Mouse (Mus musculus): ENCODE measurements around the gene Tenm3. TPM values are rescaled to one million over a fixed set of nuclear protein-coding genes. Genes with fewer than 3 reads are reported as not detected.

Tenm3 gene
- total RNA-seq, 2 experiments from 2014 or later, result not detected

- ATAC-seq (replicated peaks; ENCODE audit: poor library complexity), result no peak
Observed at GRCm38 (mm10) chr8:48810615-48811014, 33.1 kb downstream of the Tenm3 start.

- ATAC-seq (replicated peaks; ENCODE audit: poor library complexity), result no peak
Observed at GRCm38 (mm10) chr8:48809104-48809503, 34.6 kb downstream of the Tenm3 start.

GRCm38 (mm10) chr8:48803070-48803469, 40.7 kb downstream of the Tenm3 start:
- no peak for ATAC-seq (replicated peaks; ENCODE audit: poor library complexity)

- no peak for ATAC-seq (replicated peaks; ENCODE audit: poor library complexity)
Observed at GRCm38 (mm10) chr8:48802231-48802630, 41.5 kb downstream of the Tenm3 start.

GRCm38 (mm10) chr8:48797955-48798359, 45.8 kb downstream of the Tenm3 start:
- no peak for ATAC-seq (replicated peaks; ENCODE audit: poor library complexity)

- no peak for ATAC-seq (replicated peaks; ENCODE audit: poor library complexity)
Observed at GRCm38 (mm10) chr8:48794285-48794684, 49.5 kb downstream of the Tenm3 start.

- ATAC-seq (replicated peaks; ENCODE audit: poor library complexity), result no peak
Observed at GRCm38 (mm10) chr8:48793729-48794128, 50.0 kb downstream of the Tenm3 start.

GRCm38 (mm10) chr8:48792587-48793326, 51.0 kb downstream of the Tenm3 start:
- ATAC-seq (replicated peaks; ENCODE audit: poor library complexity), result no peak

GRCm38 (mm10) chr8:48783308-48783707, 60.4 kb downstream of the Tenm3 start:
- no peak for ATAC-seq (replicated peaks; ENCODE audit: poor library complexity)

- no peak for ATAC-seq (replicated peaks; ENCODE audit: poor library complexity)
Observed at GRCm38 (mm10) chr8:48780628-48781027, 63.1 kb downstream of the Tenm3 start.

- no peak for ATAC-seq (replicated peaks; ENCODE audit: poor library complexity)
Observed at GRCm38 (mm10) chr8:48779194-48779593, 64.6 kb downstream of the Tenm3 start.

- no peak for ATAC-seq (replicated peaks; ENCODE audit: poor library complexity)
Observed at GRCm38 (mm10) chr8:48776081-48776480, 67.7 kb downstream of the Tenm3 start.

GRCm38 (mm10) chr8:48775531-48776037, 68.2 kb downstream of the Tenm3 start:
- ATAC-seq (replicated peaks; ENCODE audit: poor library complexity), result no peak

- no peak for ATAC-seq (replicated peaks; ENCODE audit: poor library complexity)
Observed at GRCm38 (mm10) chr8:48774837-48775236, 68.9 kb downstream of the Tenm3 start.

- no peak for ATAC-seq (replicated peaks; ENCODE audit: poor library complexity)
Observed at GRCm38 (mm10) chr8:48766545-48767234, 77.1 kb downstream of the Tenm3 start.

- ATAC-seq (replicated peaks; ENCODE audit: poor library complexity), result no peak
Observed at GRCm38 (mm10) chr8:48765212-48765611, 78.5 kb downstream of the Tenm3 start.

- ATAC-seq (replicated peaks; ENCODE audit: poor library complexity), result no peak
Observed at GRCm38 (mm10) chr8:48764011-48764410, 79.7 kb downstream of the Tenm3 start.

GRCm38 (mm10) chr8:48756874-48757273, 86.9 kb downstream of the Tenm3 start:
- ATAC-seq (replicated peaks; ENCODE audit: poor library complexity), result no peak

- no peak for ATAC-seq (replicated peaks; ENCODE audit: poor library complexity)
Observed at GRCm38 (mm10) chr8:48755492-48755891, 88.3 kb downstream of the Tenm3 start.

- ATAC-seq (replicated peaks; ENCODE audit: poor library complexity), result no peak
Observed at GRCm38 (mm10) chr8:48754959-48755358, 88.8 kb downstream of the Tenm3 start.

GRCm38 (mm10) chr8:48751965-48752364, 91.8 kb downstream of the Tenm3 start:
- no peak for ATAC-seq (replicated peaks; ENCODE audit: poor library complexity)

GRCm38 (mm10) chr8:48748503-48749059, 95.2 kb downstream of the Tenm3 start:
- ATAC-seq (replicated peaks; ENCODE audit: poor library complexity), result no peak

Measured in megakaryocyte progenitor cell, adult 5-6 weeks (primary cell).